Mouse (Mus musculus): ENCODE data around the gene Gm10318.
A peak's percentile ranks its signal among the peaks of the same experiment; 100 is the strongest.

Gene Gm10318

DNA sequence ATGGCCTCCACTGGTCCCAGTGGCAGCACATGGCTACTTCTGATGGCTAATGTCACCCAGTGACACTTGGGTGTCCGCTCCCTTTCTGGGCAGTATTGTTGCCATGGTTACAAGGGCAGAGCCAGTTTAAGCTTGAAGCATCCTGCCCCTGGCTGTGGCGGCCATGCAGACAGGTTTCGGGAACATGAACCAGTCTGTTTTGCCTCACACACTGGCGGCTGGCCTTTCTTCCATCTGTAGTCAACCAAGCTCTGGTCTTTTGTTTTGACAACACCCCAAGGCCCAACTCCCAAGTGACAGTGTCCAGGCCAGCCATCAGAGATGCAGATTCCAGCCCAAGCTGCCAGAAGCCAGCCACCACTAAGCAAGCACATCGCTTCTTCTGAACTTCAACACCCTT is 42.9 kb downstream of the Gm10318 start:
- DNase-seq (ENCODE audit: low spot score), result no peak

DNA sequence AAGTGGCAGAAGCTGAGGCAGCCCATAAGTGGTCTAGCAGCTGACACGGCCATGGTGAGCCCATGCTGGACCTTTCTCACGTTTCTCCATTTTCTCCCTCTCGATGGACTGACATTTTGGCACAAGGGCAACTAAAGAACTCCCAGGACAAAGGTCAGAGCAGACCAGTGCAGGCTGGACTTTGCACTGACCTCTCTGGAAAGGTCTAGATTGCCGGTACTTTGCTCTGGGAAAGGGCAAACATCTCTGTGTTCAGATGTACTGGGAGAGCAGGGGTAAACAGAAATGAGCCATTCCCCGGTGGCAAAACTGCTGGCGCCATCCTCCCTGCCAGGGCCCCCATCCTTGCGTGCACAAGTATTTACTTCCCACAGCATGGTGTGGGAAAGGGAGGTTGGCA is 47.5 kb downstream of the Gm10318 start:
- no peak for DNase-seq (ENCODE audit: low spot score)

DNA sequence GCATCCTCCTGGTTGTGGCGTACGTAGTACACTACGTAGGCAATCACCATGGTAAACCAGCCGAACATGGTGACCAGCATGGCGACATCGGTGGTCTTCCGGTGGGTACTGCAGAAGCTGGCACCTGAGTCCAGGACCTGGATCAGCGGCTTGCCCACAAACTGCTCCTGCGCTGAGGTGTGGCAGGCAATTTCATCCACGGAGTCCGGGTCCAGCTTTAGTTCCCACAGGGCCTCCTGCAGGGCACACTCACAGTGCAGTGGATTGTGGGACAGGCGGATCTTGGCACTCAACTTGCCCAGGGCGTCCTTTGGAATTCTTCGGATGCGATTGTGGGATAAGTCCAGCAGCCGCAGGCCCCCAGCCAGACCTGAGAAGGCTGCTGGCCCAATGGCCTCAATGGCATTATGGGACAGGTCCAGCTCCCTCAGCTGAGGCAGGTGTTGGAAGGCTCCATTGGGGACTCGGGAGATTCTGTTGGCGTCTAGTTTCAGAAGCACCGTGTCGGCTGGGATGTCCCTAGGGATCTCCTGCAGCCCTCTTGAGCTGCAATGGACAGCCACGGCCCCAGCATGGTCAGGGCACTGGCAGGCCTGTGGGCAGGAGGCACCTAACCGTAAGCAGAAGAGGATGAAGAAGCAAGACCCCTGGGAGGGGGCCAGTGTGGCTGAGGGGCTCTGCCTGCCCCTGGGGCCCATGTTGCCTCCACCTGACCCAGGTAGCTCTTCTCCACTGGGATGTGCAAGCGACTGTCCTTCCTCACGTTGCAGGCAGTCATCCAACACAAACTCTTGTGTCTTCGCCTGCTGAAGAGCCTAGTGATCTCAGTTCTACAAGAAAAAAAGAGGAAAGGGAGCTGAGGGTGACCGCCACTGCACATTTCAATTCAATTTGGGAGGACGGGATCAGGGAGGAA is 48.5 kb downstream of the Gm10318 start:
- DNase-seq (ENCODE audit: low spot score), result no peak

DNA sequence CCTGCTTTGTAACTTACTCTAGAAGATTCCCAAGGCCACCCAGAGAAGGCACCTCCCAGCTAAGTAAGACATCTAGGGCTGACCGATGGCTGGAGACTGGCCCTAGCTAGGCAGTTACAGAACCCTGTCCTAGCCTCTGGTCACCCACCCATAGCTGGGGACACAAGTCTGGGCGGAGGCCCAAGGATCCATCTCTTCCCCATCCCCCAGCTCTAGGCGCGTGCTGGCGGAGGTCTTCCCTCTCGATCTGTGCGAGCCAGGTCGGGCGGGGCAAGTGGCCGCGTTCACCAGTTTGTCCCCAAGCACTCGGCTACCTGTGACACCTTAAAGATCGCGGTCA is 49.2 kb downstream of the Gm10318 start:
- no peak for DNase-seq (ENCODE audit: low spot score)

DNA sequence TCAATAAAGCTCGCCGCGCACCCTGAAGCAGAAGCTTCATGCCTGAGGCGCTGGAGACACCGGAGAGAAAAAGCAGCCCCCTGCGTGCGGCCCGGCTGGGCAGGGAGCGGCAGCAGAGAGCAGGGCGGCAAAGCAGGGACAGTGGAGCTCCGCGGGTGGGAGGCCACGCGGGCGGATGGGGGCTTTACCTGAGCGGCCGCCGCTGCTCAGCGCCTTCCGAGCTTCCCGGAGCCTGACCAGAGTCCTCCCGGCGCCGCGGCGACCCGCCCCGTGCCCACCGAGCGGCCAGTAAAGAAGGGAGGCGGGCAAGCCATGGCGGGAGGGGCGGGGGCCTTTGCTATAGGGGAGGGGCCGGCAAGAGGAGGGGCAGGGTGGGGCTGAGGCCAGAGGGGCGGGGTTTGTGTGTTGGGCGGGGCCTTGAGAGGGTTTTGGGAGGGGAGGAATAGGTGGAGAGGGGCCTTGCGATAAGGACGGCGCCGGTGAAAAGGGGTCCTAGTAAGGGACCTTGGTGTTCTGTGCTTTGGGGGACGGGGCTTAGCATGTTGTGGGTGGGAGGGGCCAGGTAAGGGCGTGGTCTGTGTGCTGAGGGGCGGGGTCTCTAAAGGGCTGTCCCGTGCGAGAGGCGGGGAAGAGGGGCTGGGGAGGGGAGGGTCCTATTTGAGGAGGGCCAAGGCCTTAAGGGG is 49.7 kb downstream of the Gm10318 start, which contains the start of gene Lrrc3:
TSS of gene Lrrc3 (minus strand) at position 326 of the 683 bp plus-strand sequence.
- DNase-seq (ENCODE audit: low spot score), result peak; percentile 24

DNA sequence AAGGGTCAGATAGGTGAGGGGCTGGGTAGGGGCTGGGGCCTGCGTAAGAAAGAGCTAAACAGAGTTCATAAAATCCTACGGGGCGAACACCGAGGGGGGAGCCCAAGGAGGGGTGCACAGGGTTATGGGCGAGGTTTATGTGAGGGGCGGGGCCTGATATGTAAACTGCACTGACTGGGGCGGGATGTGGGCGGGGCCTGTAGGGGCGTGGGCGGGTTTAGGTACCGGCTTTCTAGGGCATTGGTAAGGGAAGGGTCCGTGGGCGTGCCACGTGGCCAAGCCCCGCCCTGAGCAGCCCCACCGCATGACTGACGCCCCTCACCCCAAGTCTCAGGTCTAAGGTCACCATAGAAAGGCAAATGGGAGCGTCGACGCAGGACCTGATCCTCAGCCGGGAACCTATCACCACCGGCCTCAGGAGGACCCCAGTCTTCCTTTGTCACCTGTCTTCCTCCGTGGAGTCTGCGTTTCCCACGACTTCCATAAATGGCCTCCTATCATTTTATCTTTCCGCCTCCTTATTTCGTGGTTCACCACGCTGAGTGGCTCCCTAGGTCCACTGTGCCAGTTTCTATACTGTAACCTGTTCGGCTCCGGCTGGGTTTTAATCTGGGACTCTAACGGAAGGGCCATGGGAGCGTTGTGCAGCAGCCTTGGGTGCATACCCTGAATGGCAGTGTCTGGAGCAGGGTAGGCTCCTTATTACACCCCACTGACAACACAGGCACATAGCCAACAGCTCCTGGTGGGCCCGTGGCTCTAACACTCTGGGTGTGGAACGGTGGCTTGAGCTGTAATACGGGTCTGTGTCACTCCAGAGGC is 50.4 kb downstream of the Gm10318 start:
- no peak for DNase-seq (ENCODE audit: low spot score)

Data from urinary bladder, postnatal 10 days (tissue).